Mouse (Mus musculus) forelimb bud, embryonic 11.5 days (tissue): ENCODE results near the gene Ccdc103.

Experiments used
- DNase-seq: peaks from one replicate; pipeline ENCODE4 v3.0.0-alpha.2; 2012; ENCODE audit warnings: low read depth, low spot score

The Ccdc103 gene

DNA sequence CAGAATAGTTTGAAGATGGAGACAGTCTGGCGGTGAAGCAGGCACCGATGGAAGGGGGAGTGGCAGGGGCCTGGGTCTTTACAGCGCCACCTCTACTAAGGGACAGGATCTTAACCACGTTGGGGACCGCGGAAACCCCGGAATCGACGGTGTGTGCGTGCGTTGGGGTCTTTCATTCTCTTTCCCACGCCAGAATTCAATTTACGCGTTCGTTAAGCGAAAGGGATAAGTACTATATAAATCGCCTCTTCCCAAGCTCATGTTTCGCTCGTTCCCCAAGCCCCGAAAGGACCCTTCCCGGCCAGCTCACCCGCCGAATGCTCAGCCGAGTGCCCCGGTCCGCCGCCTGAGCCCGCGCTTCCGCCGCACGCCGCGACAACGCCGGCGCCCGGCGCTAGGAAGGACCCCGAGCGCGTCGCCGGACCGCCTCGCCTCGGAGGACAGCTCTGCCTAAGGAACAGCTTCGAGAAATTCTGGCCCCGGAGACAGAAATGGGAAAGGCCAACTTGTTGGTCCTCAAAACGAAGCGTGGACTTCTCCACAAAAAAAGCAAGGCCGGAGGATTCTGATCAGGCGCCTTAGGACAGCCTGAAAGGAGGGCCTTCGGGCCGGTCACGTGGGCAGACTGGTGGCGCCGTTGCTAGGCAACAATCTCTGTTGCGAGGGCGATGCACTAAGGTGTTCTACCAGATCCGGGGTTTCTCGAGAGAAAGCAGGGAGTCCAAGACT, at the start of gene Ccdc103, which contains the start of gene Eftud2:
Gene Ccdc103 (plus strand): TSS at position 620 of the 729 bp plus-strand sequence.
Gene Eftud2 (minus strand): TSS at position 401 of the 729 bp plus-strand sequence.
- peak; percentile 91 for DNase-seq

DNA sequence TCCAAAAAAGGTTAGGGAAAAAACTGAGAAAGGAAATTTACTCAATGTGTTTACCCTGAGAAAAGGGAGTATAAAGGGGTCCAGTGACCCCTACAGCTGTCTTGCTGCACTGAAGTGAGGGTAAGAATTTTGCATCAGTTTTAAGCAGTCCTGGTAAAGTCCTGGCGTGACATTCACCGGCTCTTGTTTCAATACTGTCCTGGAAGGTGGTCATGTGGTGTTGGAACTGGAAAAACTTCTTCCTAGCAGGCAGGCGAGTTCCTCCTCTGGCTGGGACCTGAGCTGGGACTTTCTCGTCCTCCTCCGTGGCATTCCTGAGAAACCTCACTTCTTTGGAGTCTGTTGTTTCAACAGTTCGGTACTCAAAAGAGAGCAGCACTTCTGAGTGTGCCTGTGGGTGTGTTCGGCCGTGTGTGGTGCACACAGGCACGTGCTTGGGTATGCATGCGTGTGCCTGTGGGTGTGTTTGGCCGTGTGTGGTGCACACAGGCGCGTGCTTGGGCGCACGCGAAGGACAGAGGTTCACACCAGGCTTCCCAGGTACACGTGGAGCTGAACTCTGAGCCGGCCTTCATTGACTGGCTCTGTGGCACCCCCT, 48.2 kb upstream of the Ccdc103 start:
- no peak for DNase-seq

DNA sequence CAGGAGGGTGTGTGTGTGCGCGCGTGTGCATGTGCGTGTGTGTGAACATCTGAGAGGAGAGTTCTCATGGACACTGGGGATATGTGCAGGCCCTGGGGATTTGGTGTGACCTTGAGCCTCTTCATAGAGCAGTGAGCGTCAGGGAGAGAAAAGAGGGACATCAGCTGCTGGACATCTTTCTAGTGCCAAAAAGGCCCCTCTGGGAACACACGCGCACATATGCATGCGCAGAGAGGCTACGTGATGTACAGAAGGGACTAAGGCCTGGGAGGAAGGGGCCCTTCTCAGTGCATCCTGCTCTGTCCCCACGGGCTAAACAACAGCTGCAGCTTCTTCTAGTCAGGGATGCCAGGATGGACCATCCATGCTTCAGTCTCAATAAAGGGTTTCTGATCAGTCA, 46.8 kb upstream of the Ccdc103 start:
- DNase-seq: no peak

DNA sequence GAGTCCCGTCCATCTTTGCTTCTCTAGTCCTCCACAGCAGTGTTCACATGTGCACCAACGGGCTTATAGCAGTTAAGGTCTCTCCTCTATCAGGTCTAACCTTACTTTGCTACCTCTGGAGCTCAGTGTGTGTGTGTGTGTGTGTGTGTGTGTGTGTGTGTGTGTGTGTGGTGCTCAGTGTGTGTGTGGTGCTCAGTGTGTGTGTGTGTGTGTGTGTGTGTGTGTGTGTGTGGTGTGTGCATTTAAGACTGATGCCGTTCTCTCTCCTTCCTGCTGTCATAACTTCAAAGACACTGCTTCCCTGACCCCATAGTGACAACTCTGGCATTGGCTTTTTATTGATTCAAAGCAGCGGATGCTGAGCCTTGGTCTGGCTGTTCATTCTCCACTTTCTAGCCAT, 45.5 kb upstream of the Ccdc103 start, which contains the start of gene Higd1b:
Gene Higd1b (plus strand): TSS at position 301 of the 400 bp plus-strand sequence.
- DNase-seq: no peak

DNA sequence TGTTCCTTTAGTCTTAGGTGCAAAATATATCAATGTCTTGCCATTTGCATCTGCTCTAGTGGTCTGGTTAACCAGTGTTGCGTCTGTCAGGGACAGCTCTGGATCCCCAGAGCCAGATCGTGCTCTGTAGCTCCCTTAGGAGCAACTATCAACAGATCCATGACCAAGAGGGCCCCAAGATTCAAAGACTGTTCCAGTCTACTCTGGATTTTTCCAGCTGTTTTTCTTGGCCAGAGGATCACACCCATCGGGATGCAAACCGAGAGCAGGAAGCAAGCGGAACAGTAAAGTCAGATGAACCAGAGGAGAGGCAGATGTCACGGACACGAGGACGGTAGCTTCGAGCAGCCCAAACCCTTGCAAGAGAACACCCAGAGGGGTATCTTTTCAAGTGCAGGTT, 44.9 kb upstream of the Ccdc103 start:
- DNase-seq: no peak

DNA sequence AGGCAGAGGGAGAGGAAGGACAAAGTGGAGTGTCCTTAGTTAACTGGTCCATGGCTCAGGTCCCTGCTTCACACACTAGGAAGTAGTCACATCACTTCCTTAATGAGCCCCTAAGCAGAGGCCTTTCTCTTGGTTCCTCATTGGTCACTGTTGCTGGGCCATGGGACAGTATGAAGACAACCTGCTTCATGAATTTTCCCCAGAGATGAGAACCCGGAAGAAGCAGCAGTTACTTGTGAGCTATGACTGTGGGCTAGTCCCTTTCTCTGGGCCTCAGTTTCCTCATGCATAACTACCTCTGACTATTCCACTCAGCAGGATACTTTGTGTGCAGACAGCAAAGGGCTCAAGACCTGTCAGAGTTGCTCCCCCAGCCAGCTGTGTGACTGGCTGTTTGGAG, 43.6 kb upstream of the Ccdc103 start:
- DNase-seq: no peak

DNA sequence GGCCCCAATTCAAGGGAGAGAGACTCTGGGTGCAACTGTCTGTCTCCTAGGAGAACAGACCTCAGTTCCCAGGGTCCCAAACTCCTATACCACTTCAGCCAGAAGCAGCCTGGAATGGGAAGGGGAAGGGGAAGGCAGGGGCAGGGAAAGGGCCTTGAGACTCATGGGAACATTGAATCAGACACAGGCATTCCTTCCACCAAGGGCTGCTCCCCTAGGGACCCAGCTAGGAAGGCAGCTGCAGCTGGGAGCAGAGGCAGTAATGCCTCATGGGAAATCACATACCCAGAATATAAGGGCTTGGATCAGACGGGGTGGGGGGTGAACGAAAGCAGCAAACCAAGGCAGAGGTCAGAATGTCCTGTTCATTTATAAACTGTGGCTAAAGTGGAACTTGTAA, 42.9 kb upstream of the Ccdc103 start:
- no peak for DNase-seq

DNA sequence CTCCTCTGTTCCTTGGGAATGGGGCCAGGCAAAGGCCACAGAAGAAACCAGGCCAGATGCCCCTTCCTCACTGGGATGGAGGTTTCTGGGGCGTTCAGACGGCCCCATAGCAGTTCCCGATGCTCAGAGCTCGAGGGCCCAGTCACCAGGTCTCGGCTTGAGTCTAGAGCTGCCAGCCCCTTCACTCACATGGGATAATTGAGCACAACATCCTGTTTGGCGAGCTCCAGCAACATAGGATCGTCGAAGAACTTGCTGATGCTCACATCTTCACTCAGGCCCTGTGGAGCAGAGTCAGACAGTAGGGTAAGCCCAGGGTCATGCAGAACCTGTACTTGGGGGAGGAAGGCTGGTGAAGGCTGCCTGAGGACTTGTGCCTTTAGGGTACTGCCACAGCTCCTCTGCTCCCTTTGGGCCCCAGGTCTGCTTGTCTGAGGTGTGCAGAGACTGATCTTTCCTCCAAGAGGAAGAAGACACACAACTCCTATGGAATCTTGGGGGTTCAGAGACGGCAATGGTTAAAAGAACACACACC, 42.3 kb upstream of the Ccdc103 start:
- no peak for DNase-seq

DNA sequence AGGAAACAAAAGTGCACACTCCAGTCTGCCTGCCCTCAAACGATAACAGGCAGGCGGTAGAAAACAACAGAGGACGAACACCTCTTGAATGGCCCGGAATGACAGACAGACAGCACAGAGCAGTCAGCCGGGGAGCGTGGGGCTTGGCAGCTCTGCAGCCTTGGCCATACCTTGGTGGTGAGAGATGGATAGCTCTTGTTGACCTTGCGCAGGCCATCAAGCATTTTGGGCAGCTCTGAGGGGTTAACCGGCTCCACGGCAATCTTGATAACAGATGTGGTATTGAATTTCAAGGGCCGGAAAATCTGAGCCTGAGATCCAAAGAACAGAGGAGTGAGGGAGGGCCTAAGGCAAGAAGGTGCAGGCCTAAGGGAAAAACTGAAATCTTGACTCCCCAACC, 35.1 kb upstream of the Ccdc103 start:
- no peak for DNase-seq

DNA sequence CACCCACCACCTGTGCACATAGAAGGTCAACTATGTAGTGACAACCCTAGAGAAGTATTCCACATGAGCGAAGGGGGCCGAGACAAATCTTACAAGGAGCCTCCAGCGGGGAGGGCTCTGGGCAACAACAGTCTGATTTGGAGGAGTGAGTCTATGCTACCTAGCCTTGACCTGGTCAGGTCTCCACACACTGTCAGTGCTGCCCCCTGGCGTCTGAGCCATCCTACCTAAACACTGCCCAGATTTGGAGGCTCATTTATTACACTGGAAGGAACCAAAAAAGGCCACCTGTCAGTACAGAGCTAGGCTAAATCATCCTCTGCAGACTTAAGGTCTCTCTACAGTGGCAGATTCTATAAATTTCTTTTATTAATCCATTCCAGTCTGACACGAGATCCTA, 29.1 kb upstream of the Ccdc103 start:
- DNase-seq: peak; percentile 55

DNA sequence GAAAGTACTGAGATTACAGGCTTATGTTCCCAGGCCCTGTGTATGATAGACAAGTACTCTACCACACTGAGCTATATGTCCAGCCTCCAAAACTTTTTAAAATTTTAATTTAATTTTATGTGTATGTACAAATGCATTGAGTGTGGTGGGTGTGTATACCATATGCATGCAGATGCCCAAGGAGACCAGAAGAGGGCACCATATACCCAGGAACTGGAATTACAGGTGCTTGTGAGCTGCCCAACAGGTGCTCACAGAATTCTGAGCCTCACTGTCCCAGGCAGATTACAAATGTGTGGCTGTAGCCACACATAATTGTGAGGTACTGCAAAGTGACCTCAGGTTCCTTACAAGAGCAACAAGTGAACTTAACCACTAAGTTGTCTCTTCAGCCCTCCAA, 27.2 kb upstream of the Ccdc103 start:
- DNase-seq: no peak

DNA sequence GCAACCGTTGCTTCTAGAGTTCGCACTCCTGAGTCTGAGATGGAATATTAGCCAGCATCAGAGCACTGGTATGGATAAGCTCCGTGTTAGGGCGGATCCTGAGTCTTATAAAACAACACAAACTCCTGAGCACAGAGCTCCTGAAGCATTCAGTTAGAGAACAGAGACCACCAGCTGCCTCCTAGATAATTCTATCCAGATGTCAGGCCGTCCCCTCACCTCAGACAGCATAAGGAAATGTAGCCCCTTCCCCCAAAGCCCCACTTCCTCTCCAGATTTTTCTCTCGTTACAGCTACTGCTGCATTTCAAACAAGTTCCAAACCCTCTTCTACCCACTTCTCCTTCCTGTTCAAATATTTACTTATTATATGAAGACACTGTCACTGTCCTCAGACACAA, 25.1 kb upstream of the Ccdc103 start:
- peak; percentile 58 for DNase-seq

DNA sequence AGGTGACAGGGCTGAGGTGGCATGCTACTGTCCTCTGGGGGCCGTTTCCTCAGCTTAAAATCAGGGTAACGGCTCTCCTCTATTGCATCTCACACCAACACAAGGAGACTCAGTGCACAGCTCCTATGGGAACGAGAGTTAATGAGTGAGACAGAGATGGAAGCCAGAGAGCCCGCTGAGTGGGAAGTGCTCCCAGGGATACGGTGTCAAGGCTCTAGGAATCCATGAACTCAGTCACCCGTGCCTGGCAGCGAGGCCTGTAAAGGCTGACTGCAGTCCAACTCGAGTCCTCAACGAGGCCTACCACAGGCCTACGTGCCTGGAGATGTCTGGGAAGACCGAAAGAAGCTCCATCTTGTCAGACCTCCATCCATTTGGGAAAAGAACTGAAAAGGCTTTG, 22.1 kb upstream of the Ccdc103 start:
- DNase-seq: no peak

DNA sequence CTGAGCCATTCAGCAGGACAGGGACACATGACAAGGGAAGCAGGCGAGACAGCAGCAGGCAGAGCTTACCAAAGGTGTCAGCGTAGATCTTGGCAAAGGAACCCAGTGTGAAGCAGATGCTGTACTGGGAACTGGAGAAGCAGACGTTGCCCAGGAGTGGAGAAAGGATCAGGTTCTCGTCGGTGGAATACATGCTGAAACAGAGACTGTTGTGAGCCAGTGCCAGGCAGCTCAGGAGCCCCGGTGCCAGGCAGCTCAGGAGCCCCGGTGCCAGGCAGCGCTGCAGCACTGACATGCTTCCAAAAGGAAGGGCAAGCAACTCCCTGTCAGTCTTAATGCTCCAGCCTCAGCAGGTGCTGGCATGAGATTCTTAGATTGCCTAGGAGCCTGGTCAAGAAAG, 21.1 kb upstream of the Ccdc103 start:
- no peak for DNase-seq

DNA sequence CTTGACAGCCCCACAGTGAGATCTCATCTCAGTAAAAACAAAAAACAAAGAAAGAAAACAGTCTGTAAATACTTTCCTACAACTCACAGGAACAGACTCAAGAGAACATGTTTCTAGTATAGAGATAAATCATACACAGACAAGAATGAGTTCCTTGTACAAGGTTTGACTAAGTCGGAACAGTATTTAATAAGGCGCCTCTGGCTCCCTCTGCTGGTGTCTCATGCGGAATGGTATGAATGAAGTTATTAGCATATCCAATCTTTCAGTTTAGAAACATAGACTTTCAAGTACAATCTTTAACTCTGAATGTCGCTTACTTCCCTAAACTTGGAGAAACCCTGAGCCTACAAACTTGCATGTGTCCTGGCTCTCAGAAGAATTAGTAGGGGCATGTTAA, 16.7 kb upstream of the Ccdc103 start:
- peak; percentile 73 for DNase-seq

DNA sequence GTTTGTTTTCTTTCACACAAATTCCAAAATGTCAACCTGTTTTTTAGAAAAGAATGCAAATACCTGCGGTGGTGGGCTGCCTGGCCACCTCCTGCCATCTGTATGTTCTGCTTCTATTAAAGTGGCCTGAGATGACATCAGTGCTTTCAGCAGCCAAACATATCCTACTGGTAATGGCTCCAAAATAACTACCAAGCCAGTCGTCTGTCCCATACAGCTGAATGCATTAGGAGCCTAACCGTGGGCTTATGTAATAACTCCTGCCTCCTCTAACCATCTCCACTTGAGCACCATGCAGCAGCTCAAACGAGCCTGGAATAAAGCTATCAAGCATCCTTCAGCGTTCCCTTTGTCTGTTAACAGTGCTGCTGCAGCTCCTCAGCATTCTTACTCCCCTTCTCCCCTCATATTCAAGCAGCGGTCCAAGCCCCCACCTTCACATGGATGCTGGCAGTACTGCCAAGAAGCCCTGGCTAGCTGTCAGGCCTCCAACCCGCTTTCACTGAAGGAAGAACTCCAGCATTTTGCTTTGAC, 6.1 kb upstream of the Ccdc103 start:
- no peak for DNase-seq

DNA sequence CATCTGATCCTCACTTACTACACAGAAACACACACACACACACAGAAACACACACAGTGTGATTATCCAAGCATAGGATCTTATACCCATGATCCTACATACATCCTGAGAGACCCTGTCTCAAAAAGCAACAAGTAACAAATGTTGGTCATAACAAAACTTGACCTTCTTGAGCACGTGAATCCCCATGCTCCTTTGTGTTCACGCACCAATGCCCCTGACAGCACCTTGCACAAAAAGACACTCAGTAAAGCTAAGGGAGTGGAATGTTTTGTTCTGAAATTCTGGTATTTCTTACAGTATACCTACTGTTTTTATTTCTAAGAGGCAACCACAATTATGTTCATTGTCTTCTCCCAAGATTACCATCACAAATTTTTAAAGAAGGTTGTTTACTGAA, 1.4 kb upstream of the Ccdc103 start:
- DNase-seq: no peak

DNA sequence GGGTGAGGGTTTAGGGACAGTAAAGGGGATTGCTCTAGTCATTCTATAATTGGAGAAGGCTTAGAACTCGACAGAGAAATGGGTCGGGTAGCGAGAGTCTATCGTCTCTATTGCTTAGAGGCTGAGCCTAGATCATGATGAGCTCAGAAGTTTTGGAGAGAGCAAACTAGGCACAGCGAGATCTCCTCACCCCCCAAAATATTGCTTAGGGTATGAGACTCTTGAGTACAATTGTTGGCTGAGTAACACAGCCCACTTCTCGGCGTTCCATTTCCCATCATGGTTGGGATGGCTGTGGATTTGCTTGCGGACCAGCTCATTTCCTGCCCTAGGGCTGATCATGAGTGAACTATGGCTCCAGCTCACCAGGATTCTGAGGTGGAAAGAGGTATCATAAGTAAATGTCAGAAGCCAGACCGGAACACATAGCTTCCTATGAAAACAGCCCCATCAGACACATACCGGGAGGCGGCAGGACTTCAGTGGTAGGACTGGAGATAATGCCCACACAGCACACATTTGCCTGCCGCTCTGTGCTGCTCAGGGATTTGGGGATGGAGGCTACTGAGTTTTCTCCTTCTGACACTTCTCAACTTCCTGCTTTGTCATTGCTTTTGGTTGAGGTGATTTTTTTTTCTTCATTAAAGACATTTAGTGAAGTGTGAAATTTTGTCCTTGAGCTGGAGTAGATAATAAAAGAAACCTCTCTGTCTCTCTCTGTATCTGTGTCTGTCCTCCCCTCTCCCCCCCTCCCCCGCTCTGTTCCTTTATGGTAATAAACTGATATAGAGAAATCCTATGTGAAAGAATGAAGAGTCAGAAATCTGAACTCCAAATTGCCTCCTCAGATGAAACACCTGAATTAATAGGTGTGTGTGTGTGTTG, 552 bp downstream of the Ccdc103 start:
- DNase-seq: no peak

DNA sequence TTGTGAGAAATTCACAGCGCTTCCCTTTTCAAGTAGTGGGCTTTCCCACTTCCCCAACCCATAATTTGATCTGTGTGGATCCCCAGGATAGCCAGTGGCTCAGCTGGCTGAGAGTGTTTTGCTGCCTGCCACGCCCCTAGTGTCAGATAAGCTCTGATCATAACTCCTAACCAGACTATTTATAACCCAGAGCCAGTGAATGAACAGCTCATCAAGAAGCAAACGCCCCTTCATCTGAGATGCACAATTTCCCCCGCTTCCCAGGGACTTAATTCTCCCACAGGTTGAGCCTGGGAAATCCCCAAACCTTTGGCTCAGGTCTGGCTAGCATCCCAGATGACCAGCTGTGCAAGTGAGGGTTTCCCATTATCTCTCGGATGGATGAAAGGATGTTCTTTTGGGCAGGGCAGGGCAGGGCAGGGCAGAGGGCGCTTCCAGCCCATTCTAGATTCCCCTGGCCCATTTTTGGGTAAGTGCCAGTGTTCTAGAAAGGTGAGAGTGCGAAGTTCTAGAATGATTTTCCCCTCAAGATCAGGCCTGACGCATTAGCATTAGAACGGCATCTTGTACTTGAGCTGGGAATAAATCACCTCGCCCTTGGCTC, 3.7 kb downstream of the Ccdc103 start, which contains the start of gene Fam187a:
Gene Fam187a (plus strand): TSS at position 554 of the 604 bp plus-strand sequence.
- no peak for DNase-seq

DNA sequence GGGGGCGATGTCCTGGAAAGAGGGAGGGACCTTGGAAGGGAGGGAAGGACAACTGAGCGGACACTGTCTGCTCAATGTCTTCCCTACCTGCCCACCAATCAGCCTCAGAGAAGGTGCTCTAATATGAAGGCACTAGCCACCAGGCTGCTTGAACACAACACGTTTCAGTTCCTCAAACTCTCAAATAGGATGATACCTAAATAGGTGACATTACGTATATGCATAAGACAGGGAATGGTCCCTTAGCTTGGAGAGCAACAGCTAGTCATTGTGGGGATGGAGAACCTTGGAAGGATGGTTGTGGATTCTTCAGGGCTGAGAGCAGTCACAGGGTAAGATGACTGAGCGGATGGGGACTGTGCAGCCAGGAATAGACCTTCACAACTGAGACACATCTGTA, 6.4 kb downstream of the Ccdc103 start:
- no peak for DNase-seq

DNA sequence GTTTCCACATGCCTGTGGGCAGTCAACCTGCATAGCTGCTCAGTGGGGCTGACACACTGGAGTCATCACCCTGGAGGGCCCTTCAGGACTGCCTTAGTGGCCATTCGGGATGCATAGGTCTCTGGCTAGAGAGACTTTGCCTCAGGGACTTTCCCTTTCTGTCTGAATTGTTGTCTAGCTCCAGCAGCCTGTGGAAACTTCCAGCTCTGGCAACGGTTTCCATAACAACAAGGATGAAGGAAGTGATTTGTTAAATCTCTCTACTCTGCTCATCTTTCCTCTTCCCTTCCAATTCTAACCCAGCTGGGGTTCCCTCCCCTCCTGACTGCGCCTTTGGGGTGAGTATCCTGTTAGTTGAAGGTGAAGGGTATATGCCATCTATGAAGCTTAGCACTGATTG, 7.1 kb downstream of the Ccdc103 start:
- no peak for DNase-seq
